Mouse (Mus musculus) C3H10T1/2 (cell line): ENCODE results near the gene Itgb1bp1. TPM values are rescaled to one million over a fixed set of nuclear protein-coding genes. Genes with fewer than 3 reads are reported as not detected.

ENCODE experiments used
- polyA plus RNA-seq, 2 experiments: library from polyadenylated mRNA; unstranded; fragments of >200 nt; fragmentation: generic; extraction: Trizol; gene quantifications; one replicate each; pipeline ENCODE4 v1.2.1; 2012; ENCODE audit warnings: missing spikeins in 2 of 2

Gene Itgb1bp1
- 10 to 100 TPM; 31.6 to 42.6 TPM for polyA plus RNA-seq

GRCm38 (mm10) chr12:21286243-21286622 lies at the start of gene Itgb1bp1:
TSS of gene Itgb1bp1 (minus strand) at chr12:21286284.

GRCm38 (mm10) chr12:21315923-21316868 lies 30.1 kb upstream of the Itgb1bp1 start, which contains the start of gene Iah1:
TSS of gene Iah1 (plus strand) at chr12:21316389.

GRCm38 (mm10) chr12:21284761-21285441 lies 1.2 kb downstream of the Itgb1bp1 start, which contains the start of gene Cpsf3:
TSS of gene Cpsf3 (plus strand) at chr12:21285391.

Other genes with a start within 250 kb of the Itgb1bp1 start
- 10 to 100 TPM; 19.5 to 45.6 TPM for gene Cpsf3, start 893 bp downstream of the Itgb1bp1 start, polyA plus RNA-seq
- 10 to 100 TPM; 19.0 to 62.0 TPM for gene Iah1, start 30.1 kb upstream of the Itgb1bp1 start, polyA plus RNA-seq
- gene Adam17, start 87.3 kb upstream of the Itgb1bp1 start, polyA plus RNA-seq = 1 to 10 TPM in 1 of 2 experiments, under 1 TPM in 1; 0.62 to 9.9 TPM
- gene Ywhaq, start 131.4 kb upstream of the Itgb1bp1 start, polyA plus RNA-seq = 100 to 1,000 TPM in 1 of 2 experiments, 10 to 100 TPM in 1; 54.9 to 190 TPM